Mouse (Mus musculus) urinary bladder, postnatal 25 days (tissue): ENCODE data around the gene Gm49359.
"Not testable (repeated sequence)": the region's sequence is repeated elsewhere in the genome, so short reads cannot be mapped to it uniquely, and the experiment has no call there.

Source experiments
- DNase-seq: peaks from one replicate; pipeline ENCODE4 v3.0.0; 2022; ENCODE audit warnings: low spot score

The Gm49359 gene

GRCm38 (mm10) chr13:62466424-62467334 lies at the start of gene Gm49359:
Gene Gm49359, minus strand, starts transcription at chr13:62466832.
- DNase-seq = peak; percentile 77

GRCm38 (mm10) chr13:62510641-62511420 lies 44.2 kb upstream of the Gm49359 start:
- not testable (repeated sequence) for DNase-seq

GRCm38 (mm10) chr13:62472661-62473060 lies 6.0 kb upstream of the Gm49359 start:
- DNase-seq = not testable (repeated sequence)

GRCm38 (mm10) chr13:62469947-62470346 lies 3.3 kb upstream of the Gm49359 start:
- DNase-seq = not testable (repeated sequence)
